In genomic region chr9:35051666-35052065, GRCm38 (mm10) we compare ENCODE assay signal across 16 mouse cellular contexts.
DNase-seq lines count a peak whose midpoint lies in the region; ATAC-seq lines count a peak whose summit lies in the region.
"Had no signal": no experiment of that assay in that cellular context is flagged by ENCODE, and none has a peak within 500 bp of the region (broad histone marks: within the 10 kb centered on the region; RNA-seq: fewer than 3 reads in every experiment).

No protein-coding gene starts in this region.

- 95% methylated on average over 4 of the region's 4 CpGs for WGBS in forebrain, embryonic 11.5 days

- no peaks in the 10 kb centered on the region for H3K27me3 ChIP-seq in forebrain, embryonic 11.5 days (ENCODE audit: control insufficient read depth, insufficient read depth, low read length)
- H3K27me3 ChIP-seq: embryonic facial prominence, embryonic 13.5 days; hindbrain, embryonic 15.5 days; lung, embryonic 15.5 days; midbrain, embryonic 15.5 days had no signal

- no peaks in the 10 kb centered on the region; the same call in 1 of the 2 replicates for H3K36me3 ChIP-seq in forebrain, embryonic 11.5 days (ENCODE audit: control insufficient read depth, insufficient read depth, low read length)
- H3K36me3 ChIP-seq: midbrain, embryonic 15.5 days had no signal

- no peak for ATAC-seq in forebrain, embryonic 11.5 days (replicated peaks; ENCODE audit: low FRiP score)
- ATAC-seq: activated CD4-positive, CD25-positive, alpha-beta regulatory T cell, adult 4 months; intestine, postnatal 0 days; midbrain, embryonic 15.5 days had no signal

- no peak overlapping the region for H3K4me3 ChIP-seq in forebrain, embryonic 11.5 days (ENCODE audit: low read depth, low read length)
- H3K4me3 ChIP-seq: embryonic facial prominence, embryonic 13.5 days; forebrain, embryonic 10.5 days; hindbrain, embryonic 15.5 days; lung, embryonic 15.5 days; midbrain, embryonic 15.5 days had no signal

- peak; percentile 6 for DNase-seq in cerebellum, adult 9-11 months
- DNase-seq in cerebellum, adult 18-20 months: no peak
- peak; percentile 0 to 3 for DNase-seq in left cerebral cortex, adult 8-10 months (ENCODE audit: low spot score in 2 of 2)
- DNase-seq in left cerebral cortex, adult 18-20 months (ENCODE audit: low spot score in 2 of 2): no peak
- DNase-seq in heart, adult 9 months (ENCODE audit: low spot score in 2 of 2): peak; percentile 60 to 64
- DNase-seq in kidney, postnatal 10 days: peak; percentile 2
- DNase-seq in left cerebral cortex, postnatal 14 days (ENCODE audit: low spot score in 2 of 2): no peak
- no peak for DNase-seq in forebrain, embryonic 11.5 days (ENCODE audit: low spot score)
- DNase-seq: thymus, adult 18-20 months had no signal

- no peak overlapping the region for H3K4me2 ChIP-seq in forebrain, embryonic 11.5 days (ENCODE audit: low read depth, low read length, severe bottlenecking)
- H3K4me2 ChIP-seq: embryonic facial prominence, embryonic 13.5 days; hindbrain, embryonic 15.5 days; lung, embryonic 15.5 days; midbrain, embryonic 15.5 days had no signal

- no peaks in the 10 kb centered on the region for H3K9me3 ChIP-seq in forebrain, embryonic 11.5 days (ENCODE audit: control insufficient read depth, low read length)
- H3K9me3 ChIP-seq: embryonic facial prominence, embryonic 13.5 days; forebrain, embryonic 10.5 days; hindbrain, embryonic 15.5 days; lung, embryonic 15.5 days; midbrain, embryonic 15.5 days had no signal

- H3K4me1 ChIP-seq in forebrain, embryonic 11.5 days (replicated peaks; ENCODE audit: control insufficient read depth, insufficient read depth, low read length): no peaks in the 10 kb centered on the region
- H3K4me1 ChIP-seq: hindbrain, embryonic 15.5 days; midbrain, embryonic 15.5 days had no signal

- H3K27ac ChIP-seq in forebrain, embryonic 11.5 days (ENCODE audit: low read depth, low read length): no peak overlapping the region
- H3K27ac ChIP-seq: embryonic facial prominence, embryonic 13.5 days; forebrain, embryonic 10.5 days; hindbrain, embryonic 15.5 days; lung, embryonic 15.5 days; midbrain, embryonic 15.5 days had no signal

- no peak overlapping the region for H3K9ac ChIP-seq in forebrain, embryonic 11.5 days (ENCODE audit: low read length)
- H3K9ac ChIP-seq: embryonic facial prominence, embryonic 13.5 days; hindbrain, embryonic 15.5 days; lung, embryonic 15.5 days; midbrain, embryonic 15.5 days had no signal

- intact Hi-C loops in left cerebral cortex, postnatal 14 days (cut with DNase I): no loop called here

Comparison
In these comparisons a context has a peak if more than half of its experiments do, and no peak if none do; other contexts are left out.
1. DNase-seq: peak in cerebellum, adult 9-11 months (single experiment), left cerebral cortex, adult 8-10 months (2 of 2), heart, adult 9 months (2 of 2) and kidney, postnatal 10 days (single experiment); none in cerebellum, adult 18-20 months (0 of 2), left cerebral cortex, adult 18-20 months (0 of 2), left cerebral cortex, postnatal 14 days (0 of 2) and forebrain, embryonic 11.5 days (single experiment).